Mouse (Mus musculus) MN1 (cell line): Measurements from ENCODE around the gene Vgf.

Source experiments
- DNase-seq: peaks from one replicate; pipeline ENCODE4 v3.0.0-alpha.2; 2016; ENCODE audit warnings: low spot score

Gene Vgf

DNA sequence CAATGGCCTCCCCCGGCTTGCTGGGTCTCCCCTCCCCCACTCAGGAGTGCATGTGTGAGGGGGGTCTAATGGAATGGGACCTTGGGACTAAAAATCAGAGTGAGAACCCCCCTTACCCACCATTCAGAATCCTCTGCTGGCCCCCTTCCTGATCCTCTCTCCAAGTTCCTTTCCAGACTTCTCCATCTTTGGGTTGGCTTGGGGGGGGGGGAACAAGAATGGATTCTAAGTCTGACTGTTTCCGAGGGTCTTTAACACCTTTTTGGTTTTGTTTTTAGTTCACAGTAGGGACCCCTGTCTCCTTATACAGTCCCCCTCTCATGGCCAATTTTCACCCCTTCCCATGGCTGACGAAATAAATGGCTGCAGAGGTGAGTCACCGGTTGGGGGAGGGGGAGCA, at the start of gene Vgf:
TSS of gene Vgf (plus strand) at position 301 of the 400 bp plus-strand sequence.
- DNase-seq, result no peak

DNA sequence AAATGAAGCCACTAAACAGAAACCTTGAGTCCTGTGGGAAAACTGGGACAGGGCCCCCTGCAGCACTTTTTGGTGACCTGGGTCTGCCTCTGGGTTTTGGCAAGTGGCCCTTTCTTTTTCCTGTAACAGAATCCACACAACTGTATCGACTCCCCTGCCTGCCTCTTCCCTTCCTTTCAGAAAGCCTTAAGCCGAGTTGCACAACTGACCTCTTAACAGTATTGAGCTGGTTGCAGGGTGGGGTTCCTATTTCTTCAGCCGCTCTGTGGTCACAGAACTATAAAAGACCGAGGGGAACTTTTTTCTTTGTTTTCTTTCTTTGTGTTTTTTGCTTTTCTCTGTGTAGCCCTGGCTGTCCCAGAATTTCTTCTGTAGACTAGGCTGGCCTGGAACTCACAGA, 48.4 kb upstream of the Vgf start:
- no peak for DNase-seq

DNA sequence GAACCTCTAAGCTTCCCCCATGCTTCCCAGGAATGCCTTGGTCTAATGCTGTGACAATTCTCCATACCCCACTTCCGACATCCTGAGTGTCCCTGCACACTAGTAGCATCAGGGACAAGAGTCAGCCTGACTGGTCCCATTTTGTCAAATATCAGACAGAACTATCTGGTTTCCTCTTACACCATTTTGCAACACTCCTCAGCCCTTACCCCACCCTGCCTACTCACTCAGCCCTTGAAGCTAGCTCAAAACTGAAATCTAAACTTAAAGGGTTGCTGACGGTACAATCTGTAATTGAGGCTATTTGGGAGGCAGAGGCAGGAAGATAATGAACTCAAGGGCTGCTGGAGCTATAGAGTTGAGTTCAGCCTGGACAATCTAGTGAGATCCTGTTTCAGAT, 46.4 kb upstream of the Vgf start:
- no peak for DNase-seq

DNA sequence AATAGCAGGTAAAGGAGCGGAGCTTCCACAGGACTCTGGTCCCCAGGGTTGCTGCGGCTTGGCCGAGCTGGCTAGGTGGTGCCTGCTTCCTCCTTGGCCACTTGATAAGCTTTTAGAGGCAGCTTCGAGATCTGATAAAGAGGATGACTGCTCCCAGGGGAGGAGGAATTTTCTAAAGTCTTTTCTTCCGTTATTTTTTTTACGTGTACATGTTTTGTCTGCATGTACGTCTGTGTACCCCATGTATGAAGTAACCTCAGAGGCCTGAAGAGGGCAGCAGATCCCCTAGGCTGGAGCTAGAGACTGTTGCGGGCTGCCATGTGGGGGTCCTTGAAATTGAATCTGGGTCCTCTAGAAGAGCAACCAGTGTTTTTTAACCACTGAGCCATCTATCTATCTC, 45.2 kb upstream of the Vgf start:
- DNase-seq, result no peak

DNA sequence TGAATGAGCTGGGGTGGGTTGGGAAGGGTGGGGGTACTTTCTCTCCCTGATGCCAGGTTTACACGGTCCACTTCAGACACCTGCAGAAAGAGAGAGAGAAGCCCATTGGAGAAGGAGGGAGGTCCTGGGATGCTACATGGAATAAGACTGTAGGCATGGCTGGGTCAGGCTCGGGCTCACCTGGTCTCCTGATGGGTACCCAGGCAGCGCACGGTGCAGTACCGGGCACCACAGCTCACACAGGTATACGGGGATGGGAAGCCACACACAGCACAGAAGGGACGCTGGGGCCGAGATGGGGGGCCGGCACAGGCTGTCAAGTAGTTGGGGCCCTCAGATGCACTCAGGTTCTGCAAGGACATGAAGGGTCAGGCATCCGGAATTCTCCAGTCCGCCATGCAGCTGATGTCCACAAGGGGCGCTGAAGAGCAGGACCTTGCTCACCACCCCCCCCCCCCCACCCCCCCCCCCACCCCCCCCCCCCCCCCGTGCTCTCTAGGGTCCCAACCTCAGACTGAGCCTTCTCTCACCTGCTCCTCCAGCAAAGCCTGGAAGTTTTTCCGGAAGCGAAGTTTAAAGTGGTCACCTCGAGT, 43.8 kb upstream of the Vgf start:
- peak; percentile 45 for DNase-seq

DNA sequence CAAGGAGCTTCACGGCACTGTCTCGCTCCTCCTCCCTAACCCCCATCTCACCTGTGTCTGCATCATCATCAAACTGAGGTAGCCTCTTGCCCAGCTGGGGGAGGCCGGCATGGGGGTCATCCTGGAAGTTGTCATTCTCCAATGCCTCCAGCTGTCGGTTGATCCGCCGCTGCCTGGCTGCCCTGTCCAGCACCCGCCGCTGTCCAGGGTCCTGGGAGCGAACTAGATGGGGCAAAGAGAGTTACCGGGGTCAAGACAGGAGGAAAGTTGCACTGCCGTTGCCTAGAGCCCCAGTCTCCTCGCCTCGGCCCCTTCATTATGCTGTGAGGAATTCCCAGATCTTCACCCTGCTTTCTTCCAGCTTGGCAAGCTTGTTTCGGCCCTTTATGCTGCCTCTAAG, 41.4 kb upstream of the Vgf start:
- DNase-seq, result no peak

DNA sequence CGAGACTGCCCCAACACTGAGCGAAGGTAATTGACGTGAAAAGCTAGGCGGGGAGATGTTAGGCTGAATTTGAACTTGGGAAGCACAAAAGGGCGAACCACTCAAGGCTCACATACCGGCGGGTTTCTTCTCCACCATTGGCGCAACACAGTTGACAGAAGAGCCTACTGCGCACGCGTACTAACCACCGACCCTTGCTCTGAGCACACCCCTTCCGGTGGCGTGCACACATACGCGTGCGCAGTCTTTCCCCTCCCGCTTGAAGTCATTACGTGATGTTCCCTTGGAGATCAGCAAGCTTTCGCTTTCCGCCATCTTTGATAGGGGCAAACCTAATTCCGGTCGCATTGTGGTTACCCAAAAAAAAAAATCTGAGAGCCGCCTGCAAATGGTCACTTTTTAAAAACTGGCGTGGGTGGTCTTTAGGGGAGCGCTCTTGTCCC, 39.5 kb upstream of the Vgf start, which contains the start of gene Plod3:
TSS of gene Plod3 (plus strand) at position 325 of the 443 bp plus-strand sequence.
- DNase-seq, result peak; percentile 100

DNA sequence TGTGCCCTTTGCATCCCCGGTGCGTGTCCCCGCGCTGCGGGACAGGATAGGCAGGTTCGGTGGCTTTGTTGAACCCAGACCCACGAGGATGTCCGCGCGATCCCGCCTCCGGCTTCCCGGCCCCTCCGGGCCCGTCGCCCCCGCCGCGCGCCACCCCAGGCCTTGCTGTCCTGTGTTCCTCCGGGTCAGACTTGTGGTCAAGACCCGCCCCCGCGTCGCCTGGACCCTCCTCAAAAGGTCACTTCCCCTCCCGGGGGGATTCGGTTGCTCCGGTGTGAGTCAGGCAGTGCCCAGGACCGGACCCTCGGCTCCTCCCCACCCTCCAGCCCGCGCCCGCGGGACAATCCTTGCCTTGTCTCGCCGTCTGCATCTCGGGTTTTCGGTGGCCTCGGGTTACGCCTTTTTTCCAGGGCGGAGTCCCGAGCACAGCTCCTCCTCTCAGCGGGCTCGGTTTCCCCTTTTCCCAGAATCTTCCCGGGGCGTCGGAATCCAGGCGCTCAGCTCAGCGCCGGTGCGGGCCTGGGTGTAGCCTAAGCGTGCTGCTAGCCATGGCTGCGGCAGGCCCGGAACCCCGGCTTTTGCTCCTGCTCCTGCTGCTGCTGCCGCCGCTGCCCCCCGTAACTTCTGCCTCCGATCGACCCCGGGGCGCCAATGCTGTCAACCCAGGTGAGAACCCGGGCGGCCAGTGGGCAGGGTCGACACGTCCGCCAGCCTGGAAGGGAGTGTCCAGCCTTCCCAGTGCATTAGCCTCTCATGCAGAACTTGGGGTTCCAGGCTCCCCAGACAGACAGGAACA, 38.9 kb upstream of the Vgf start:
- peak; percentile 92 for DNase-seq

DNA sequence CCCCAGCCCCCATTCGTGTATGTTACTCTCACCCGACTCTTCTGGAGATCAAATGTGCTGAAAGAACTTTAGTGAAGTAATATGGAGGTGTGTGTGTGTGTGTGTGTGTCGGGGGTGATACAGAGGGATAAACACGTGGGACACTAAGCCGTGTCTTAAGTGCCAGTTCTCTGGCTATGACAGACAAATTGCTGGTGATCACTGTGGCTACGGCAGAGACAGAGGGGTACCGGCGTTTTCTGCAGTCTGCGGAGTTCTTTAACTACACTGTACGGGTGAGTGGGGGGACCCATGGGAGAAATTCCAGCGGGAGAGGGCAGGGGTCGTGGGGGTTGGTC, 38.3 kb upstream of the Vgf start, which contains the start of gene Znhit1:
TSS of gene Znhit1 (minus strand) at position 88 of the 338 bp plus-strand sequence.
- peak; percentile 45 for DNase-seq

DNA sequence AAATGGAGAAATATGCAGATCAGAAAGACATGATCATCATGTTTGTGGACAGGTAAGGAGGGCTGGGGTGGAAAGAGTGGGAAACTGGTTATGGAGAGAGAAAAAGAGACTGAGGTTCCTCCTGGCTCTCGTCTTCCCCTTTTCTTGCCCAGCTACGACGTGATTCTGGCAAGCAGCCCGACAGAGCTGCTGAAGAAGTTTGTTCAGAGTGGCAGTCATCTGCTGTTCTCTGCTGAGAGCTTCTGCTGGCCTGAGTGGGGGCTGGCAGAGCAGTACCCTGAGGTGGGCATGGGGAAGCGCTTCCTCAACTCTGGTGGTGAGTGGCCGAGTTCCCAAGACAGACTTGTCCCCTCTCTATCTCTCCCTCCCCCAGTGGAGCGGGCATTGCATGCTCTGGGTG, 37.8 kb upstream of the Vgf start:
- peak; percentile 66 for DNase-seq

DNA sequence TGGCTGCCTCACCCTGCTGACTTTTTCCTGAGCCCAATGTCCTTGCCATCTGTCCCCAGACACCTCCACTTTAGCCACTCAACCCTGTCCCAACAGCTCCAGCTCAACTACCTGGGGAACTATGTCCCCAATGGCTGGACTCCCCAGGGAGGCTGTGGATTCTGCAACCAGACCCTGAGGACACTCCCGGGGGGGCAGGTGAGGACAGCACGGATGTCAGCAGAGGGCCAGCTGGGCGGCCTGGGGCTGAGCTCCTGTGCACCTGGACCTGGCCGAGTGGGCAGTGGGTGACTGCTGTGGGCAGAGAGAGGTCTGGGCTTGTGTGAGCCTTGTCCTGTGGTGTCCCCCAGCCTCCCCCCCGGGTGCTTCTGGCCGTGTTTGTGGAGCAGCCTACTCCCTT, 36.4 kb upstream of the Vgf start:
- no peak for DNase-seq

DNA sequence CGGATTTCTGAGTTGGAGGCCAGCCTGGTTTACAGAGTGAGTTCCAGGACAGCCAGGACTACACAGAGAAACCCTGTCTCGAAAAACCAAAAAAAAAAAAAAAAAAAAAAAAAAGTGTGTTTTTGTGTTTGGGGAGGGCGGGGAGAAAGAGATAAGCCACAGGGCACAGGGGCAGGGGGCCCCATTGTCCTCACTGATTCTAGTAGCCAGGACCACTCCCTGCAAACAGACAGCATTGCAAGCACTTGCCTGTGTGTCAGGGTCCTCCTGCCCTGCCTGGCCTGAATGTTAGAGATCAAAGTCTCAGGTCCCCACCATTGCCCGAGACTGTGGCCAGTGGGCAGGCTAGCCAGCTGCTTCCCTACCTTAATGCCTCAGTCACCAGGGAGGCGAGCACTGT, 26.7 kb upstream of the Vgf start:
- DNase-seq, result no peak

DNA sequence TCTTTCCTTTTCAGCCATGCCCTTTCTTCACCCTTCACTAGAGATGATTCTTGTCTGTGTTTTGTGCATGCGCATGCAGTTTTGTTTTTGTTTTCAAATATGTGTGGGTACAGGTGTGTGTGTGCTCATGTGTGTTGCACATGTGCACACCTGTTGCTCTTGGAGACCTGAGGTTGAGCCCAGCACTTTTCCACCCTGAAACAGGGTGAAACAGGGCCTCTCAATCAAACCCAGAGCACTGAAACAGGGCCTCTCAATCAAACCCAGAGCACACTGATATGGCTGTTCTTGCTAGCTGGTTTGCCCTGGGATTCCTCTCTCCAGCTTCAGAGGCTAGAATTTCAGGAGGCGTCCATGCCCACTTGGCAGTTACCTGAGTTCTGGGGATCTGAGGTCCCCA, 25.6 kb upstream of the Vgf start:
- no peak for DNase-seq

DNA sequence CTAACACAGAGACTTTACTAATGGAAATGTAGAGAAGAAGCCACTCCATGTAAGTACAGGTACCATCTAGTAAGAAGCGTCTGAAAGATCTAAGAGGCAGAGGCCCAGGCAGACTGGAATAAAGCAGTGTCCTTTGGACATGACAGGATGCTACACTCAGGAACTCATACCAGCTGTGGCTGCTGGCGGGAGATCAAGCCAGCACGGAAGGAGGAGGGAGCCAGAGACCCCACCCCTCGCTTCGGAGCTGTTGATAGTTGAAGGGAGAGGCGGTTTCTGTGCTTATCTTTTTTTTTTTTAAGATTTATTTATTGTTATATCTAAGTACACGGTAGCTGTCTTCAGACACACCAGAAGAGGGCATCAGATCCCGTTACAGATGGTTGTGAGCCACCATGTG, 18.9 kb upstream of the Vgf start:
- no peak for DNase-seq

DNA sequence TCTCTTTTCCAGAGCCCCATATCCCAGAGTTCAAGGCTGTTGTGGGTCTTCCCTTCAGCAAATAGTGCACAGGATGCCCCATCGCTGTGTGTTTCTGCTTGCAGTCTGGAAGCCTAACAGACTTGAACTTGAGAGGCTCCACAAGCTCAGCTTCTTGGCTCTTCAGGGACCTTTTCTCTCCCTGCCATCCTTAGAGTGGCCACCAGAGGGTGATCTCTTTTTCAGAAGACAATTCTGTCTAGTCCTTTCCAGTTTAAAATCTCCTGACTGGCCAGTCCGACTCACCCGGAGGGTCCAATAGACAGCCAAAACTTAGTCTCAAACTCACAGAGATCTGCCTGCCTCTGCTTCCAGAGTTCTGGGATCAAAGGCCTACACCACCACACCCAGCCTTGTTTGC, 16.2 kb upstream of the Vgf start:
- peak; percentile 83 for DNase-seq

DNA sequence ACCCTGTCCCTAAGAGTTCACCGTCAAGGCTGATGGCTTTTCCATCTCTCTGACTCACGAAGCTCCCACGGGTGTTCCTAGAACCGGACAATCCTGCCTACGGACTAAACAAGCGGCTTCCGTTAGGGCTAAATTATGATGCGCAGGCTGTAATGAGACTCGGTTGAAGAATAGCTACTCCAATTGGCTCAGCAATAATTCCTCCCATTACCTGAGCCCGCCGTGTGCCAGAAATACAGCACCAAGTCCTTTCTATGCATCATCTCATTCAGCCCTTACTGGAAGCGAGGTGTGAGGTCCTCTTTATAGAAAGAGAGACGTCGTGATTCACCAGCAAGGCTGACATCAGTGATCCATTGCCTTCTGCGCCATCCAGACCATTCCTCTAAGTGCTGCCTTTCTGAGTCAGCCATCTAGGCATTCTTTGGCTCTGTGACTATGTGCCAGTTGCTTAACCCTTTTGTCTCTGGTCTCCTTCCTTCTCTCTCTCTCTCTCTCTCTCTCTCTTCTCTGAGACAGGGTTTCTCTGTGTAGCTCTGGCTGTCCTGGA, 13.7 kb upstream of the Vgf start:
- no peak for DNase-seq

DNA sequence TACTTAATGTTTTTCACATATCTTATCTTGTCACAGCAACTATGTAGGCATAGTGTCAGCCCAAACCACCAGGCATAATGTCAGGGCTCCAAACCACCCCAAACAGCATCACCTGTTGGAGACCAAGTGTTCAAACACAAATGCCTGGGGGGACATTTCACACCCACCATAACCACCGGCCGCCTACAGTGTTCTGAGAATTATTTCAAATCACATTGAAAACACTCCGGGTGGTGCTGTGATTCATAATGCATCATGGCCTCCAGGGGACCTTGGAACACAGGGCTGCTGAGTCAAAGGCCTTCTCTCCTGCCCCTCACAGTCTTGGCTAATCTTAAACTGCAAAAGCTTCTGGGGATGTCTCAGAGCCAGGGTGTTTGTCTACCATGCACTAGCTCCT, 10.3 kb upstream of the Vgf start:
- no peak for DNase-seq

DNA sequence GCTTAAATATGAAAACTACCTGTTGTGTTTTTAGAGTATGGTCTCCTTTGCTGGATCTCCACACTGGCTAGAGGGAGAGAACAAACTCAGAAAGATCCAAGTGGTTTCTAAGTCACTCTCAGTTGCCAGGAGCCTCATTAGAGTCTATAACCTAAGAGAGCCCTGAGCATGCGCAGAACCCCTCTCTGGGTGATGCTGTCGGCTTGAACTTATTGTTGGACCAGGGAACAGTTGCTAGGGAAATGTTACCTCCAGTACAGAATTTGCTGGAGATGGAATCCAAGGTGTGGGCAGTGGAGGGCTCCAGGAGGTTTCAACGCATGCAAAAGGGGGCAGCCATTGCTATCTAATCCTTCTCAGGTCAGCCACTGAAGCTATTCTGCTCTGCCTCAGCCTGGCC, 1.9 kb upstream of the Vgf start:
- no peak for DNase-seq

DNA sequence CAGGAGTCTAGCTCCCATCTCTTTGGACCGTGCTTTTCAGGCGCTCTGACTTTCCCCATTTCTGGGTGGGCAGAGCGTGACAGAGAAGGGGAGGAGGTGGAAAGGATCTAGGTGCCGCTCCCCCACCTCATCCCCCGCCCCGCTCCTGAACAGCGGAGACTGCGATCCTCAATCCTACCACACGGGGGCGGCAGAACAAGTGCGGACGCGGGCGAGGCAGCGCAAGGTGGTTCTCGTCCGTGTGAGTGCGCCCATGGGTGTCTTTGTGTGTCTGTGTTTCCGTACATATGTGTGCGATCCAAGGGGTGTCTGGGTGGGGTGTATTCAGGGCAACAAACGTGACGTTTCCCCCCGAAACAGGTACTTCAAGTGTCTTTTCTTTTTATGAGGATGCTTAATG, 1.1 kb upstream of the Vgf start:
- peak; percentile 93 for DNase-seq

DNA sequence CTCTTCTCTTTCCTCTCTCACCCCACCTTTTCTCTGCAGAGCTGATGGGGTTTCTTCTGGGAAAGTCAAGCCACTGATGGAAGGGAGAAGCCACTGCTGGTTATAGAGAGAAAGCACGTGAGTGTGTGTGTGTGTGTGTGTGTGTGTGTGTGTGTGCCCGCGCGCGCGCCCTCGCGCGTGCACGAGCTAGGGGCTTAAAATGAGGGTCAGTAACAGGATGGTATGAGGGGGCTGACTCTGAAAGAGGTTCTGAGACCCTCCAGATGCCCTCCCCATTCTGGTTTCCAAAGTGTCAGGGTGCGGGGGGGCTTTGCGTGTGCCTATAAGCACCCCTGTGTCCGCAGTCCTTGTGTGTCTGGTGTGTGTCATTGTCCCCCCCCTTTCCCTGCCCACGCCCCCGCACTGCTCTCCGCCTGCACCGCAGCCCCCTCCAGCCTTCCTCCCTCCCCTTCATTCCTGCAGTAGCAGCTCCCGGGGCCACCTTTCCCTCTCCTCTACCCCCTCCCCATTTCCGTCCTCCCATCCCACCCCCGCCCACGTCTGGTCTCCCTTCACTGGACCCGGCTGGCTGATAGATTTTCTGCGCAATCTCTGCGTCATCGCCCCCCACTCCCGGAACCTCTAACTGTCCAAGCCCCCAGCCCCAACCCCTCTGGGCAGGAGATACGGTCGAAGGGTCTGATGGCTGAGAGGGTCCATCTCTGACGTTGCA, 2.5 kb downstream of the Vgf start:
- peak; percentile 58 for DNase-seq

DNA sequence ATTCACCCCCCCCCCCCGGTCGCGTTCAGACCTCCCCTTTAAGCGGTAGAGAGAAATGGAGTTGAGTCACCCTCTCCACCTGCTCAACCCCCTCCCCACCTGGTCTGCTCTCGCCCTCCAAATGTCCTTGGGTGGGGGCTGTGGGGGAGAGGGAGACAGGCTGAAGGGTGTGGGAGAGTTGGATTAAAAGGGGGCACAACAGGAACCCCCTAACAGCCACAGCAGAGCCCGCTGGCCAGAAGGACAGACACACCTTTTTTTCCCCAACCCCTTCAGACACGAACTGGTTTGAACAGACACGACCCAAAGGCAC, 3.0 kb downstream of the Vgf start:
- no peak for DNase-seq

DNA sequence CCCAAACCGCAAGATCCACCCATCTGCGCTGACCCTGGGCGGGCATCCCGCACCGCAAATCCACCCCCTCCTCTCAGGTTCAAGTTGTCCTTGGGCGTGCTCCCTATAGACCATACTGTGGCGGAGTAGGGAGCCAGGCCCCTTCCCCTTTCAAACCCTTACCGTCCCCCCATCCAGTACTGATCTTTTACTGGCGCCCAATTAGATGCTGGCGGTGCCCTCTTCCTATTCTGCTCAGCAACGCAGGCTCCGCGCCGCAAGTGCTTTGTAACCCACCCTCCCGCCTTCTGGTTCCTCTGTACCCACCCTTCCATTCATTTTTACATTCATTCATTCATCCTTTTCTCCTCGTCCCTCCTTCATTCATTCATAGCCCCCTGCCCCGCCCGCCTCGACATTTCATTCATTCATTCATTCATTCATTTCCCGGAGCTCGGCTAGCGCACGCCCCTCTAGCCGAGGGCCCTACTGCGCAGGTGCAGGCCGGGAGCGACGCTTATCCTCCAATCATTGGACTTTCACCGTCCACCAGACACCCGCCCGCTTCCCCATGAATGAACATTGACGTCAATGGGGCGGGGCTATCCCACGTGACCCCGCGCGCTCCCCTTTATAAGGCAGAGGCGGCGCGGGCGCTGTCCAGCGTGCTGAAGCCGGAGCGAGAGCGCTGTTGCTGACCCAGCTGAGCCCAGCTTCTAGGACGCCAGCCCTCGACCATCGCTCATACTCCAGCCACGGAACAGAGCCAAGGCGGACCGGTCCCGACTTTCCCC, 3.6 kb downstream of the Vgf start:
- DNase-seq, result peak; percentile 100
